Mouse (Mus musculus): ENCODE results near the gene Slk.

GRCm38 (mm10) chr19:47643910-47644309, 64.4 kb downstream of the Slk start:
- TF ChIP-seq CTCF (IDR thresholded peaks at IDR 0.05; ENCODE audit: extremely low read depth, insufficient read depth, insufficient read length, insufficient replicate concordance), result no peak
- TF ChIP-seq POLR2A (IDR thresholded peaks at IDR 0.05; ENCODE audit: low read depth, low read length), result no peak
